Mouse (Mus musculus): ENCODE results near the gene Lemd1.

GRCm38 (mm10) chr1:132286735-132287134 is 95.5 kb downstream of the Lemd1 start:
- no peak for TF ChIP-seq CTCF (conservative IDR thresholded peaks at IDR 0.05; ENCODE audit: insufficient read depth, insufficient read length, low read depth, low read length)
- no peak for TF ChIP-seq POLR2A (IDR thresholded peaks at IDR 0.05; ENCODE audit: low read depth, low read length)
